Mouse (Mus musculus): ENCODE data around the gene Cdkal1. TPM values are rescaled to one million over a fixed set of nuclear protein-coding genes. Genes with fewer than 3 reads are reported as not detected.

The Cdkal1 gene
- polyA plus RNA-seq, 1 experiment, result 11.5 TPM

GRCm38 (mm10) chr13:29377572-29377971 lies 477.9 kb downstream of the Cdkal1 start:
- no peak overlapping the region for H3K4me3 ChIP-seq (replicated peaks; ENCODE audit: control insufficient read depth, low read depth, low read length)
- H3K27ac ChIP-seq (ENCODE audit: control insufficient read depth, insufficient read depth, low read depth, low read length, poor library complexity), result no peak overlapping the region
- no peaks in the 10 kb centered on the region for H3K4me1 ChIP-seq (ENCODE audit: control insufficient read depth, insufficient read depth, low read length)
- WGBS, result 84% methylated on average over 2 of the region's 2 CpGs
- TF ChIP-seq POLR2A (IDR thresholded peaks at IDR 0.05; ENCODE audit: borderline replicate concordance, control insufficient read depth, low read depth, low read length) (no peak), CTCF (IDR thresholded peaks at IDR 0.05; ENCODE audit: control insufficient read depth, insufficient read depth, low read length) (no peak)

- no peak overlapping the region for H3K27ac ChIP-seq (ENCODE audit: control insufficient read depth, insufficient read depth, low read depth, low read length, poor library complexity)
- no peak for TF ChIP-seq POLR2A (IDR thresholded peaks at IDR 0.05; ENCODE audit: borderline replicate concordance, control insufficient read depth, low read depth, low read length)
- TF ChIP-seq CTCF (IDR thresholded peaks at IDR 0.05; ENCODE audit: control insufficient read depth, insufficient read depth, low read length), result no peak
- no peaks in the 10 kb centered on the region for H3K4me1 ChIP-seq (ENCODE audit: control insufficient read depth, insufficient read depth, low read length)
- H3K4me3 ChIP-seq (replicated peaks; ENCODE audit: control insufficient read depth, low read depth, low read length), result no peak overlapping the region
- 78% methylated on average over 3 of the region's 3 CpGs for WGBS
Measured at GRCm38 (mm10) chr13:29371916-29372315, 483.6 kb downstream of the Cdkal1 start.

DNA sequence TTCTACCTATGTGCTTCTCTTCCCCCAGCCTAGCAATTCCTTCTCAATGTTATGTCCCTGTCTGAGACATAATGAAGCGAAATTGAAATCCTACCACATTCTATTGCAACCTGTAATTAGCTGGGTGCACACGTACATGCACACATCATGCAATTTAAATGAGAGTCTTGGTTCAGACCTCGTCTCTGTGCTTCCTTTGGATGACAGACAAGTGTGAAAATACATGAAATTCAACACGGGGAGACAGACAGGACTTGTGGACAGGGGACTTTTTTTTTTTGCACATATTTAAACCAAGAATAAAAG lies 484.1 kb downstream of the Cdkal1 start:
- no peak for TF ChIP-seq CTCF (IDR thresholded peaks at IDR 0.05; ENCODE audit: control insufficient read depth, insufficient read depth, low read length)
- TF ChIP-seq POLR2A (IDR thresholded peaks at IDR 0.05; ENCODE audit: borderline replicate concordance, control insufficient read depth, low read depth, low read length), result no peak
- Histone ChIP-seq H3K4me1 (ENCODE audit: control insufficient read depth, insufficient read depth, low read length) (no peaks in the 10 kb centered on the region), H3K27ac (ENCODE audit: control insufficient read depth, insufficient read depth, low read depth, low read length, poor library complexity) (no peak overlapping the region), H3K4me3 (replicated peaks; ENCODE audit: control insufficient read depth, low read depth, low read length) (no peak overlapping the region)
- WGBS, result 80% methylated on average over 4 of the region's 4 CpGs

GRCm38 (mm10) chr13:29370731-29371465 lies 484.6 kb downstream of the Cdkal1 start:
- no peaks in the 10 kb centered on the region for H3K4me1 ChIP-seq (ENCODE audit: control insufficient read depth, insufficient read depth, low read length)
- TF ChIP-seq CTCF (IDR thresholded peaks at IDR 0.05; ENCODE audit: control insufficient read depth, insufficient read depth, low read length), result no peak
- TF ChIP-seq POLR2A (IDR thresholded peaks at IDR 0.05; ENCODE audit: borderline replicate concordance, control insufficient read depth, low read depth, low read length), result no peak
- 82% methylated on average over 5 of the region's 5 CpGs for WGBS
- H3K27ac ChIP-seq (ENCODE audit: control insufficient read depth, insufficient read depth, low read depth, low read length, poor library complexity), result no peak overlapping the region
- H3K4me3 ChIP-seq (replicated peaks; ENCODE audit: control insufficient read depth, low read depth, low read length), result no peak overlapping the region

DNA sequence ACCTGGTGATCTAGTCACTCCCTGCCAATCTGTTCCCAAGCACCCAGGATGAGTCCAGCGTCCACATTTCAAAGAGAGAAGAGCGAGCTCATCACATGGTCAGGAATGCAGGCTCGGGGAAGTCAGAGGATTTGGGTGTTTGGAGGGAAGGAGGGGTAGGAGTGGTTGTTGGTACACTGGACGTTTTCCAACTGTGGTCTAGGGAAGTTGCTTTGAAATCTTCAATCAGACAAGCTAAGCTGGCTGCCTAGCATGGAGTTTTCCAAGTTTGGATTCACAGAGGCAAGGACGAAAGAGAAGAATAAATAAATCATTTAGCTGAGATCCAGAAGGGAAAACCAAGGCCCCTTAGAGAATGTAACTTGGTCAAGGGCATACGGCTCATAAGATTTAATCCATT lies 486.7 kb downstream of the Cdkal1 start:
- H3K4me3 ChIP-seq (replicated peaks; ENCODE audit: control insufficient read depth, low read depth, low read length), result no peak overlapping the region
- 74% methylated on average over 6 of the region's 6 CpGs for WGBS
- H3K4me1 ChIP-seq (ENCODE audit: control insufficient read depth, insufficient read depth, low read length), result no peaks in the 10 kb centered on the region
- H3K27ac ChIP-seq (ENCODE audit: control insufficient read depth, insufficient read depth, low read depth, low read length, poor library complexity), result no peak overlapping the region
- no peak for TF ChIP-seq POLR2A (IDR thresholded peaks at IDR 0.05; ENCODE audit: borderline replicate concordance, control insufficient read depth, low read depth, low read length)
- no peak for TF ChIP-seq CTCF (IDR thresholded peaks at IDR 0.05; ENCODE audit: control insufficient read depth, insufficient read depth, low read length)

GRCm38 (mm10) chr13:29364901-29365625 lies 490.4 kb downstream of the Cdkal1 start:
- Histone ChIP-seq H3K27ac (ENCODE audit: control insufficient read depth, insufficient read depth, low read depth, low read length, poor library complexity) (no peak overlapping the region), H3K4me3 (replicated peaks; ENCODE audit: control insufficient read depth, low read depth, low read length) (no peak overlapping the region), H3K4me1 (ENCODE audit: control insufficient read depth, insufficient read depth, low read length) (no peaks in the 10 kb centered on the region)
- no peak for TF ChIP-seq POLR2A (IDR thresholded peaks at IDR 0.05; ENCODE audit: borderline replicate concordance, control insufficient read depth, low read depth, low read length)
- TF ChIP-seq CTCF (IDR thresholded peaks at IDR 0.05; ENCODE audit: control insufficient read depth, insufficient read depth, low read length), result no peak
- 87% methylated on average over 13 of the region's 13 CpGs for WGBS

DNA sequence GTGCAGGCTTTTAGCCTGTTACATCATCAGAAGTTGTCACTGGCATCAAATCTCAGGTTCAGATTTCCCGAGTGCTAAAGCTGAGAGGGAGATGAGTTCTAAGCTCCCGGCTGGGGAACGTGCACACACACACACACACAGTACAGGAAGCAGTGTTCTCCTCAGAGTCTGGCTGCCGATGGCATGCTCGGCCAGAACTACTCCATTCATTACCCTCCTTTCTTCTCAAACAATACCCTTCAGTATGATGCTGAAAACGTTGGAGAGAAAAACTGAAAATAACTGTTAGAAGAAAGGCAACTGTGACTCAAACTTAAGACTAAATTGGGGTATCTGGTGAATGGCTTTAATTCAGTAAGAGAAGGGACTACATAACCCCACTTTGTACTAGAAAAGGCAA lies 491.5 kb downstream of the Cdkal1 start:
- Histone ChIP-seq H3K4me1 (ENCODE audit: control insufficient read depth, insufficient read depth, low read length) (no peaks in the 10 kb centered on the region), H3K27ac (ENCODE audit: control insufficient read depth, insufficient read depth, low read depth, low read length, poor library complexity) (no peak overlapping the region), H3K4me3 (replicated peaks; ENCODE audit: control insufficient read depth, low read depth, low read length) (no peak overlapping the region)
- WGBS, result 52% methylated on average over 6 of the region's 6 CpGs
- TF ChIP-seq CTCF (IDR thresholded peaks at IDR 0.05; ENCODE audit: control insufficient read depth, insufficient read depth, low read length) (no peak), POLR2A (IDR thresholded peaks at IDR 0.05; ENCODE audit: borderline replicate concordance, control insufficient read depth, low read depth, low read length) (no peak)

- Histone ChIP-seq H3K4me3 (replicated peaks; ENCODE audit: control insufficient read depth, low read depth, low read length) (no peak overlapping the region), H3K27ac (ENCODE audit: control insufficient read depth, insufficient read depth, low read depth, low read length, poor library complexity) (no peak overlapping the region), H3K4me1 (ENCODE audit: control insufficient read depth, insufficient read depth, low read length) (no peaks in the 10 kb centered on the region)
- TF ChIP-seq POLR2A (IDR thresholded peaks at IDR 0.05; ENCODE audit: borderline replicate concordance, control insufficient read depth, low read depth, low read length), result no peak
- TF ChIP-seq CTCF (IDR thresholded peaks at IDR 0.05; ENCODE audit: control insufficient read depth, insufficient read depth, low read length), result no peak
- 71% methylated on average over 4 of the region's 4 CpGs for WGBS
Measured at GRCm38 (mm10) chr13:29361842-29362241, 493.6 kb downstream of the Cdkal1 start.
